Mouse (Mus musculus) liver, adult 2 months (tissue): ENCODE measurements around the gene Sap30l. TPM values are rescaled to one million over a fixed set of nuclear protein-coding genes. Genes with fewer than 3 reads are reported as not detected.

Experiments
- DNase-seq: peaks from one replicate; pipeline ENCODE4 v3.0.0-alpha.2; 2011; ENCODE audit warnings: low read depth, low spot score; ENCODE audit errors: extremely low read depth
- H3K27ac ChIP-seq: fragments of 200-500 bp; replicated peaks from 2 replicates; pipeline ENCODE4 v1.5.1; 2012; ENCODE audit warnings: low read depth, mild to moderate bottlenecking, control low read depth, inconsistent platforms, low read length; ENCODE audit not compliant: insufficient read depth
- H3K27me3 ChIP-seq: fragments of 200-500 bp; 2 replicates; pipeline ENCODE4 v1.6.1; 2012; ENCODE audit warnings: mild to moderate bottlenecking, moderate library complexity, low read length, inconsistent platforms; ENCODE audit not compliant: control insufficient read depth, insufficient read depth
- H3K36me3 ChIP-seq: fragments of 200-500 bp; 2 replicates; pipeline ENCODE4 v1.6.1; 2012; ENCODE audit warnings: low read length, inconsistent platforms; ENCODE audit not compliant: control insufficient read depth, insufficient read depth
- H3K4me1 ChIP-seq: fragments of 200-500 bp; 2 replicates; pipeline ENCODE4 v1.6.1; 2011; ENCODE audit warnings: low read length; ENCODE audit not compliant: control insufficient read depth, insufficient read depth
- H3K4me3 ChIP-seq: fragments of 200-500 bp; 2 replicates; pipeline ENCODE4 v1.5.1; 2011; ENCODE audit warnings: low read depth, mild to moderate bottlenecking, control low read depth, low read length, moderate library complexity; ENCODE audit not compliant: insufficient read depth
- H3K79me2 ChIP-seq: fragments of 200-500 bp; 2 replicates; pipeline ENCODE4 v1.6.1; 2012; ENCODE audit warnings: inconsistent platforms, mild to moderate bottlenecking, low read length, moderate library complexity; ENCODE audit not compliant: control insufficient read depth, insufficient read depth
- H3K9ac ChIP-seq: fragments of 200-500 bp; 2 replicates; pipeline ENCODE4 v1.6.1; 2012; ENCODE audit warnings: low read depth, mild to moderate bottlenecking, control low read depth, inconsistent platforms, low read length
- CTCF ChIP-seq: fragments of 200-500 bp; IDR thresholded peaks from 2 replicates; pipeline ENCODE4 v1.5.1; 2011; ENCODE audit warnings: low read depth, low read length, control low read depth
- POLR2A ChIP-seq: fragments of 200-500 bp; IDR thresholded peaks from 2 replicates; pipeline ENCODE4 v1.6.1; 2011; ENCODE audit warnings: low read length, control low read depth; ENCODE audit not compliant: insufficient read depth; ENCODE audit errors: extremely low read depth
- WGBS: fragments of 180-500 bp; shearing (Covaris S2); methylation state at CpG from one replicate; pipeline ENCODE4 v1.1.7; 2018; 5-methylcytosine and 5-hydroxymethylcytosine counted together
- polyA plus RNA-seq: library from polyadenylated mRNA; depleted of rRNA; stranded (reverse); fragments of >200 nt; gene quantifications from 2 replicates; pipeline ENCODE4 v1.2.3, GENCODE M21; 2012
- total RNA-seq: library from RNA; depleted of rRNA; stranded (reverse); fragments of >200 nt; gene quantifications from 2 replicates; pipeline ENCODE4 v1.2.3, GENCODE M21; 2014

The Sap30l gene
- total and polyA plus RNA-seq, 2 experiments, result 22.4 to 24.5 TPM

DNA sequence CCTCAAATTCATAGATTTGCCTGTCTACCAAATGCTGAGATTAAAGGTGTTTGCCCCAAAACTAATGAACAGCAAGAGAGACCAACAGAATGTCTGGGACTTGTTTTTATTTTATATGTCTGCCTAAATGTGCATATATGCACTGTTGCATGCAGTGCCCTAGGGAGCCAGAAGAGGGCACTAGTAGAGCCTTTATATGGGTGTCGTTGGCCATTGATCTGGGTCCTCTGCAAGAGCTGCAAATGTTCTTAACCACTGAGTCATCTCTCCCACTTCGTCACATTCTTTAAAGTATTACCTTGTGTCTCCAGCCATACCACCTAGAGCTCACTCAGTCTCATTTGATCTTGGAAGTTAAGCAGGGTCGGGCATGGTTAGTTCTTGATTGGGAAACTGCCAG, 37.3 kb upstream of the Sap30l start:
- Histone ChIP-seq H3K4me3 (no peak overlapping the region), H3K4me1 (no peaks in the 10 kb centered on the region), H3K79me2 (no peaks in the 10 kb centered on the region), H3K27ac (no peak overlapping the region), H3K36me3 (no peaks in the 10 kb centered on the region), H3K27me3 (no peaks in the 10 kb centered on the region), H3K9ac (no peak overlapping the region)
- TF ChIP-seq POLR2A (no peak), CTCF (peak; percentile 14; the same call in 1 of the 2 replicates)
- DNase-seq, result no peak
- 92% methylated on average over 3 of the region's 3 CpGs for WGBS

DNA sequence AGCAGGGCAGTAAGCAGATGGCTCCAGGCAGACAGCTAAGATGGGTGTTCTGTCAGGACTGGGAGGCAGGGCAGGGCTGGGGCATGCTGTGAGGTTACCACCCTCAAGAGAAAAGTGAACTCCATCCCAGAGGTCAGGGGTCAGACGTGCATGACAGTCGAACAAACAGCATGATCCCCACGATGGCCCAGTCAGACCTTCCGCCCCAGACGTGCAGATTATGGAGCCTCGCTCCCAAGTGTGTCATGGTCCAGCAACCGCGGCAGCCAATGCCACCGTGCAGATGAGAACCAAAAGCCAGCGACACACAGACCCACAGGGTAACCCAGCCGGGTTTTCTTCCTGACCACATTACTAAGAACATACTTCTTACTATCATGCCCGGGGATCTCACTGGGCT, 34.8 kb upstream of the Sap30l start:
- no peak for DNase-seq
- H3K4me3 ChIP-seq, result no peak overlapping the region
- no peaks in the 10 kb centered on the region for H3K36me3 ChIP-seq
- TF ChIP-seq CTCF (no peak), POLR2A (no peak)
- no peak overlapping the region for H3K9ac ChIP-seq
- H3K27me3 ChIP-seq, result no peaks in the 10 kb centered on the region
- no peaks in the 10 kb centered on the region for H3K4me1 ChIP-seq
- H3K79me2 ChIP-seq, result no peaks in the 10 kb centered on the region
- 58% methylated on average over 12 of the region's 12 CpGs for WGBS
- H3K27ac ChIP-seq, result no peak overlapping the region

DNA sequence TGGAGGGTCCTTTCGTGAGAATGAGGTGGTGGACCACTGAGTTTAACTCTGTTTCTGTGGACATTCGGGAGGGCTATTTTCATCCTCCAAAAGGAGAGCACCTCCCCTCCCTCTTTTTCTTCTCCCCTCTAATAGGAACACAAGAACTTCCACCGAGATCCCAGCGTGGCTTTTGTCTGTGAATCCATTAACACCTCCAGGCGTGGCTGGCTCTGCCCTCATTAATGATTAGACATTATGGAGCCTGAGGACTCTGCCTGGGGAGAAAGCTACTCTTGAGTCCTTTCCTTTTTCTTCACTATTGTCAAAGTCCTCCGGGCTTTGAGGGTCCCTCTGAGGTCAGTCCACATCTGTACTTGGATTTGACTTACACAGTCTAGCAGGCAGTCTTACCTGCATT, 34.3 kb upstream of the Sap30l start:
- Histone ChIP-seq H3K79me2 (no peaks in the 10 kb centered on the region), H3K4me1 (no peaks in the 10 kb centered on the region), H3K4me3 (no peak overlapping the region), H3K27me3 (no peaks in the 10 kb centered on the region), H3K27ac (no peak overlapping the region), H3K36me3 (no peaks in the 10 kb centered on the region), H3K9ac (no peak overlapping the region)
- TF ChIP-seq POLR2A (no peak), CTCF (no peak)
- DNase-seq, result no peak
- 75% methylated on average over 6 of the region's 6 CpGs for WGBS

DNA sequence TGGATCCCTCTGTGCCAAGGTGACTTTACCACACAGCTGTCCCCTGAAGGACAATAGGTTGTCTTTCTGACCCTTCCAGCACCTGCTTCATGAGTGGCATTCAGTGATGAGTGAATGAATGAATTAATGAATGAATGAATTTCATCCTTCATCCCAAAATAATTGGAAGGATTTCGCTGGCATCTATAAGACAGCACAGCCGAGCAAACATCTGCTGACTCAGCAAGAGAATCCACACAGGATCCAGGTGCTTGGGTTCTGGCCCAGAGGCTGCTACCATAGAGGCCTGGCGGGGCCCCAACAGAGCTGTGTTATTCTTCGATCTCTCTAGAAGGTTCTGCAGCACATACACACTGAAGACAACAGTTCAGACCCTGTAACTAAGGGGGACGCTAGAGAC, 30.7 kb upstream of the Sap30l start:
- Histone ChIP-seq H3K36me3 (no peaks in the 10 kb centered on the region), H3K79me2 (no peaks in the 10 kb centered on the region), H3K27ac (no peak overlapping the region), H3K9ac (no peak overlapping the region), H3K4me1 (no peaks in the 10 kb centered on the region), H3K27me3 (no peaks in the 10 kb centered on the region), H3K4me3 (no peak overlapping the region)
- TF ChIP-seq POLR2A (no peak), CTCF (no peak)
- DNase-seq, result no peak
- 94% methylated on average over 5 of the region's 5 CpGs for WGBS

- 92% methylated on average over 8 of the region's 8 CpGs for WGBS
- TF ChIP-seq POLR2A (no peak), CTCF (no peak)
Observed at GRCm38 (mm10) chr11:57771676-57772075, 29.8 kb upstream of the Sap30l start.

DNA sequence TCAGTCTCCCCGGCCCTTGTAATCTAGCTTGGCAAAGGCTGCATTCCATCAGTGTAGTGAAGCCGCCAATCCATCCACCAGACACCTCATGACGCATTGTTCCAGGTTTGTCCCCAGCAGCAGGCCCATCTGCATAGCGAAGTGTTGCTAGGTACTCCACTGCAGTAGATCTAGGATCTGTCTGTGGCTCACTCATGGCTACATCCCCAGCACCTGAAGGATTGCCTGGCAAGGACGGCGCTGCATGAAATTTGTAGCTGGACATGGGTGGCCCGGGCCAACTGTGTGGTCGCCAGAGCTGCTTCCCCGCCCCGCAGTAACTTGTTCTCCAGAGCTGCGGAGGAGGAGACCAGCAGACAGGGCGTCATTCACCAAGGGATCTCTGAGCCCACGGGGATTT, 28.0 kb upstream of the Sap30l start:
- Histone ChIP-seq H3K4me1 (no peaks in the 10 kb centered on the region), H3K27ac (no peak overlapping the region), H3K36me3 (no peaks in the 10 kb centered on the region), H3K27me3 (no peaks in the 10 kb centered on the region), H3K4me3 (no peak overlapping the region), H3K79me2 (no peaks in the 10 kb centered on the region), H3K9ac (no peak overlapping the region)
- 79% methylated on average over 13 of the region's 13 CpGs for WGBS
- DNase-seq, result no peak
- no peak for TF ChIP-seq POLR2A
- TF ChIP-seq CTCF, result no peak

More at GRCm38 (mm10) chr11:57771676-57772075, 29.8 kb upstream of the Sap30l start:
- Histone ChIP-seq H3K4me3 (no peak overlapping the region), H3K27ac (no peak overlapping the region), H3K36me3 (no peaks in the 10 kb centered on the region), H3K79me2 (no peaks in the 10 kb centered on the region), H3K9ac (no peak overlapping the region), H3K27me3 (no peaks in the 10 kb centered on the region), H3K4me1 (no peaks in the 10 kb centered on the region)
- DNase-seq, result no peak
